Mouse (Mus musculus): ENCODE results near the gene Ddx54. TPM values are rescaled to one million over a fixed set of nuclear protein-coding genes. Genes with fewer than 3 reads are reported as not detected.

Ddx54 gene
- total RNA-seq, 2 experiments from 2014 or later = 7.9 to 21.3 TPM

DNA sequence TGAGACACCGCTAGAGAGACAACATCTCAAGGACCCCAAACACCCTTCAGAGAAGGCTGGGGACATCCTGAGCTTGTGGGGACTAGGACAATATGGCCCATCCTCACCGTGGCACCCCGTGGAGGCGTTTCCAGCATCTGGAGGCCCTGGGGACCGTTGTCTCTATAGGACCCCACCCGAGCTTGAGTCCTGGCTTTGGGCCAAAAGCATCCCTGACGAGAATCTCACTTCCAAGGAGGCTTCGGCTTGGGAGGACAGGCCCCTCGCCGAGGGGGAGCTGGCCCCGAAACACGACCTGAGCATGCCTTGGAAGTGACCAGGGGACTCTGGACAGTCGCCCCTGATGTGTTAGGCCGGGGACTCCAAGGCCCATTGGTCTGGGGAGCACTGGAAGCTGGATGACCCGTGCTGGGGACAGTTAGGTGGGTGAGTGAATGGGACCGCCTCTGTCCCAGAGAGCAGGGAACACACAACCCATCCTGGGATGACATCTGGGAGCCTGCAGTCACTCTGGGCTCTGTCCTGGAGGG is 3.2 kb upstream of the Ddx54 start:
- ATAC-seq (ENCODE audit: poor library complexity, severe bottlenecking) = no peak

- ATAC-seq (ENCODE audit: poor library complexity, severe bottlenecking) = no peak
Measured at GRCm38 (mm10) chr5:120610906-120611305, 1.6 kb upstream of the Ddx54 start.

DNA sequence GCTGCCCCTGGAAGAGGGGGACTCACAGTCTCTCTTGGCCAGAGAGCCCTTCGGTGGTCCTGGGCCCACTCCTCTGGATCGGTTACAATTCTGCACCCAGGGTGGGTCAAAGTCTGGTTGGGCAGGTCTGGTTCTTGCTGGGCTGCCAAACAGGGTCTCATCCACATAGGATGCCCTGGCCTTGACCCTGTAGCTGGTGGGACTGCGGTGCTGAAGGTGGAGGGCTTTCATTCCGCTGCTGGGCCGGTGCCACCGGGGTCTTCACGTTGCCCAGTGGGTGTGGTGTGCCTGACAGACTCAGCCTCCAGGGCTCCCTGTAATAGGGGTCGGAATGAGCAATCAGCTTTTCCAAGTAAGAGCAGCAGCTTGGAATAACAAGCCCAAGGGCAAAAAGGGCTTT is 1.1 kb upstream of the Ddx54 start:
- ATAC-seq (ENCODE audit: poor library complexity, severe bottlenecking) = no peak

DNA sequence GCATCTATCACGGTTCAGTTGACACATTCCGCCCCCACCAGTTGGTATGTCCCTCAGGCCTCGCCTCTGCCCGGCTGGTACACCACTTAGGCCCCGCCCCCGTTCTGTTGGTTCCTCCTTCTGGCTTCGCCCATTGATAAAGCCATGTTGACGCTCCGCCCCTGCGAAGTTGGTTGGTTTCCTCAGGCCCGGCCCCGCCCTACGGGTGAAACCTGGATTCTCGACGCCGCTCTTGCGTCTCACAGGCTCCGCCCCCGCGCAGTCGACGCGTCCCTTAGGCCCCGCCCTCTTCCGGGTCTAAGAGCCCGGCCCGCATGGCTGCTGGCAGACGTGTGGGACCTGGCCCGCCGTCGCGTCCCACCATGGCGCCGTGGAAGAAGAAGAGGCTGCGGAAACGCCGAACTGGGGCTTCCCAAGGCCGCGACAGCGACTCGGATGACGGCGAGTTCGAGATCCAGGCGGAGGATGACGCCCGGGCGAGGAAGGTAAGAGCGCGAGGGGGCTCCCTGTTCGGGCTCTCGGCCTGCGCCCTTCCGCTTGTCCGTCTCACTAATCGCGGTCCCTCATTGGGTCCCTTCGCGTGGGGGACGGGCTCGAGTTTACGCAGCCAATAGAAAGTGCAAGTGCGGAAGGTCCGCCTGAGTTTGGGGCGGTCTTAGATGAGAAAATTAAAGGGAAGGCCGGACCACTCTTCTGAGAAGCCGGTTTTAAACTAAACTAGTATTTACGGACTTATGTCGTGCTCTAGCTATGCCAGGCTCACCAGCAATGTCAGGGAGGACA is 474 bp downstream of the Ddx54 start:
- peak; percentile 85 for ATAC-seq (ENCODE audit: poor library complexity, severe bottlenecking)

GRCm38 (mm10) chr5:120615903-120616302 is 3.4 kb downstream of the Ddx54 start:
- ATAC-seq (ENCODE audit: poor library complexity, severe bottlenecking) = no peak

- ATAC-seq (ENCODE audit: poor library complexity, severe bottlenecking) = no peak
Measured at GRCm38 (mm10) chr5:120618778-120619177, 6.2 kb downstream of the Ddx54 start.

GRCm38 (mm10) chr5:120619201-120619600 is 6.7 kb downstream of the Ddx54 start:
- ATAC-seq (ENCODE audit: poor library complexity, severe bottlenecking) = peak; percentile 62

- ATAC-seq (ENCODE audit: poor library complexity, severe bottlenecking) = peak; percentile 71
Measured at GRCm38 (mm10) chr5:120620375-120621077, 8.0 kb downstream of the Ddx54 start.

GRCm38 (mm10) chr5:120621078-120621765 is 8.7 kb downstream of the Ddx54 start:
- ATAC-seq (ENCODE audit: poor library complexity, severe bottlenecking) = no peak

- no peak for ATAC-seq (ENCODE audit: poor library complexity, severe bottlenecking)
Measured at GRCm38 (mm10) chr5:120621846-120622197, 9.3 kb downstream of the Ddx54 start.

GRCm38 (mm10) chr5:120622198-120622851 is 9.8 kb downstream of the Ddx54 start:
- ATAC-seq (ENCODE audit: poor library complexity, severe bottlenecking) = no peak

DNA sequence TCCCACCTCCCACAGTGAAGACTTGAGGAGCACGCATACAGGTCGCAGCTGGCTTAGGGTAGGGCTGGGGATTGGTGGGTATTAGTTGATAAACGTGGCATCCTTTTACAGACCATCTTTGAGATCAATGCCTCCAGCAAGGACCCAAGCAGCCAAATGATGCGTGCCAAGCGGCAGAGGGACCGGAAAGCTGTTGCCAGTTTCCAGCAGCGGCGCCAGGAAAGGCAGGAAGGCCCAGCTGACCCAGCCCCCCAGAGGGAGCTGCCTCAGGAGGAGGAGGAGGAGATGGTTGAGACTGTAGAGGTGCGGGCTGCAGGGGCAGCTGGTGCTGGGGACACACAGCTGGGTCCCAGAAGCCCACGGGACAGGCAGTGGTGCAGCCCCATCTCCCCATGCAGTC is 11.9 kb downstream of the Ddx54 start:
- no peak for ATAC-seq (ENCODE audit: poor library complexity, severe bottlenecking)

GRCm38 (mm10) chr5:120626399-120626798 is 13.9 kb downstream of the Ddx54 start:
- ATAC-seq (ENCODE audit: poor library complexity, severe bottlenecking) = no peak

DNA sequence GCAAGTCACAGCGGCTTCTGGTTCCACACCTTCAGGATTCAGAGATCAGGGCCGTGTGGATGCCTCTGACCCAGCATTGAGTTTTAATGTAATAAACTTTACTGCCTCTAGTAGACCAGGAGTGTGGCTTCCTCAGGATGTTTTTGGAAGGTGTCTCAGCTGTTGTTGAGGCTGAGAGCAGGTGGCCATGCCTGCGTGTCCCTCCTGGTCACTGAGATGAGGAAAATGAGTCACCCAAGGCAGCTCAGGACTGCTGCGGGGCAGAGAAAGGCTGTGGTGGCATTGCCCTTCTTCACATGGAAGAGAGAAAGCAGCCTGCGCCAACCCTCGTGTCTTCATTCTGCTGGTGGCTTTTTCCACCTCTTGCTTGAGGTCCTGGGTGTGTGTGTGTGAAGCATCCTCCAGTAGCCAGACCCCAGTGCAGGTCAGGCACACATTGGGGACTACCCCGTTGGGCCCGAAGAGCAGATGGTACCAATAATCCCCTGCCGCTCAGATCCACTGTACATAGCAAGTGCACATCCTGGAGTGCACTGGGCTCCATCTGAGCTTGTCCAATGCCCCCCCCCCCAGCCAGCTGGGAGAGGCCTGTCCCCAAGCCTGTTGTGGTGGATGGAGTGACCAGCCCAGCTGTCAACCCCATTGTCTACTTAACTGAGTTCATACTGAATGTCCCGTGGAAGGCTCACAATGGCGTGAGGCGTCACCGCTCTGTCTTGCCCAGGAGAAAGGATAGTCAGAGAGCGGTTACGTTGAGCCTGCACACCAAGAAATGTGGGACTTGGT is 15.2 kb downstream of the Ddx54 start:
- no peak for ATAC-seq (ENCODE audit: poor library complexity, severe bottlenecking)

DNA sequence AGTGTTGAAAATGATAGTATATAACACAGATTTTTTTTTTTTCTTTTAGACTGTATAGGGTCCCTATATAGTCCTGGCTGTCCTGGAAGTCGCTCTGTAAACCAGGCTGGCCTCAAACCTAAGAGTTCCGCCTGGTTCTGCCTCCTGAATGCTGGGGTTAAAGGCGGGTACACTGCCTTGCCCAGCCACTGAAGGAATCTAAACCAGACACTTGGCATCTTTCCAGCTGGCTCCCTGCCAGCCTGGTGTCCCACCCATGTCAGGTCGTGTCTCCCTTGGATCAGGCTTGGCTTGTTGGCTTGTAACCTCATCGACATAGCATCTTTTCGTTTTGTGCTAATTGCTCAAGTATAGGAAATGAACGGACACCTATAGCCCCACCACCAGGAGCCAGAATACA is 16.1 kb downstream of the Ddx54 start:
- no peak for ATAC-seq (ENCODE audit: poor library complexity, severe bottlenecking)

DNA sequence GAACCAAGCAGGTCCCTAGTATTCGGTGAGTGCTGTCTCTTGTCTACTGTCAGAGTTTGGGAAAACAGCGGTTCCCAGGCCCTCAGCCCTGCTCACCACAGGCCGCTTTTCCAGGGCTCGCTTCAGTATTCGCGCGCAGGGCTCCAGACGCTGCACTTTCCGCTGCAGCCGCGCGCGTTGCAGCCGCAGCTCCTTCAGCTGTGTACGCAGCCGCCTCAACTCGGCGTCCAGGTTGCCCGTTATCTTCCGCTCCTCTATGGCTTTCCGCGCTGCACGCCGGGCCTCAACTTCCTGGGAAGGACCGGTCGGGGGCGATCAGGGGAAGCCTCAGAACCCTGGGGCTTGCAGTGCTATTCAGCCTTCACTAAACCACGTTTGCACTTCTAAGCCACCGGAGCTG is 18.6 kb downstream of the Ddx54 start:
- no peak for ATAC-seq (ENCODE audit: poor library complexity, severe bottlenecking)

DNA sequence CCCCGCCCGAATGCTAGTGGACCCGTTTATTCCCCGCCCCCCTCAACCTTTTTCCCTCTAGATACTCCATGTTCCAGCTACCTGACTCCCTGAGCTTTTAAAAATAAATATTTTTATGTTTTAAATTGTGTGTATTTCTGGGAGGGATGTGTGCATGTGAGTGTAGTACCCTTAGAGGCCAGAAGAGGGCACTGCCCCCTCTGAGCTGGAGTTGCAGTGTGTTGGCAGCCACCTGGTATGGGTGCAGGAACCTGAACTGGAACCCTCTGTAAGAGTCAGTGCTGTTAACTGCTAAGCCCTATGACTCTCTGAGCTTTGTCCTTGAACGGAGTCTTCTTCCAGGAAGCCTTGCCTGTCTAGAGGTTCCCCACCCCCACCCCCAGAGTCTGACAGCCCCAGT is 19.4 kb downstream of the Ddx54 start:
- ATAC-seq (ENCODE audit: poor library complexity, severe bottlenecking) = no peak

DNA sequence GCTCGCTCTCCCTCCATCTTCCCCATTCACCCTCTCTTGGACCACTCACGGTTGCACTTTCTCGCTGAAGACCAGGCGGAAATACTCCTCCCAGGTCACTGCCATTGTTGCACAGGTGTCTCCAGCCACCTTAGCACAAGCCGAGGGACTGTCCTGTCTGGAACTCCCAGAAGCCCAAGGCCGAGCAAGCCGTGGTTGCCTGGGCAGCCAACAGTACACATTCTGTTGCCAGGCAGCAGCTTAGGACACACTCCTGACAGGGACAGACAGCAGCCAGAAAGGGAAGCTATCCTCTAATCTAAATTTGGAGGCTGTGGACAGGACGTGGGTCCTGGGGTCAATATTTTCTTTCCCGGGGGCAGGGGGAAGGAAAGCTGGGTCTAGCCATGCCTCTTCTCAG is 21.6 kb downstream of the Ddx54 start, which contains the start of gene Cfap73:
Gene Cfap73, minus strand, starts transcription at position 105 of the 400 bp plus-strand sequence.
- no peak for ATAC-seq (ENCODE audit: poor library complexity, severe bottlenecking)

DNA sequence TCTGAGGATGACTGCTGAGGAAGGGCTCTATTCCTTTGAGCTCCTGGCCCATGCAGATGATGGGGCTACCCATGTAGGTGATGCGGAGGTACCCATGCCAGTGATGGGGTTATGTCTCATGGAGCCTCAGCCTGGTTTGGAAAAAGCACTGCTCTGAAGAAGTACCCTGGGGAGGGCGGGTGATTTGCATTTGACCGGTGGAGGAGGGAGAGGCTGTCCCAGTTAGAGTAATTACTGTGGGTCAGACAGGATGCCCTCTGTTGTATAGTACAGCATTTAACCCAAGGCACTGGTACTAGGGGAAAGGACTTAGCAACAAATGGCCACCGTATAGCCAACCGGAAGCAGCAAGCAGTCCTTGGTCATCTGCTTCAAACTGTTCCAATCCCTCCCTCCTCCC is 22.3 kb downstream of the Ddx54 start:
- ATAC-seq (ENCODE audit: poor library complexity, severe bottlenecking) = no peak

DNA sequence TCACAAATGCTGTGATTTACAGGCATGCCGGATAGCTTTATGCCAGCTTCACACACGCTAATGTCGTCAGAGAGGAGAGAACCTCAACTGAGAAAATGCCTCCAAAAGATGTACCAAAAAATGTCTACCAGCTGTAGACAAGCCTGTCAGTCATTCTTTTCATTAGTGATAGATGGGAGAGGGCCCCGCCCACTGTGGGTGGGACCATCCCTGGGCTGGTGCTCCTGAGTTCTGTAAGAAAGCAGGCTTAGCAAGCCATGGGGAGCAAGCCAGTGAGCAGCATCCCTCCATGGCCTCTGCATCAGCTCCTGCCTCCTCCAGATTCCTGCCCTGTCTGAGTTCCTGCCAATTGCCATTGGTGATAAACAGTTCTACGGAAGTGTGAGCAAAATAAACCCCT is 23.1 kb downstream of the Ddx54 start:
- no peak for ATAC-seq (ENCODE audit: poor library complexity, severe bottlenecking)
